Mouse (Mus musculus) heart, adult 8-10 months (tissue): ENCODE results near the gene Vmn1r87. TPM values are rescaled to one million over a fixed set of nuclear protein-coding genes. Genes with fewer than 3 reads are reported as not detected.
"Not testable (repeated sequence)": the region's sequence is repeated elsewhere in the genome, so short reads cannot be mapped to it uniquely, and the experiment has no call there.

ENCODE experiments used
- DNase-seq: peaks from one replicate; pipeline ENCODE4 v3.0.0; 2022; ENCODE audit warnings: low spot score
- total RNA-seq, 4 experiments: library from RNA; stranded (reverse); gene quantifications; 2 replicates each; pipeline ENCODE4 v1.2.4; 2022

The Vmn1r87 gene
- not detected for total RNA-seq

DNA sequence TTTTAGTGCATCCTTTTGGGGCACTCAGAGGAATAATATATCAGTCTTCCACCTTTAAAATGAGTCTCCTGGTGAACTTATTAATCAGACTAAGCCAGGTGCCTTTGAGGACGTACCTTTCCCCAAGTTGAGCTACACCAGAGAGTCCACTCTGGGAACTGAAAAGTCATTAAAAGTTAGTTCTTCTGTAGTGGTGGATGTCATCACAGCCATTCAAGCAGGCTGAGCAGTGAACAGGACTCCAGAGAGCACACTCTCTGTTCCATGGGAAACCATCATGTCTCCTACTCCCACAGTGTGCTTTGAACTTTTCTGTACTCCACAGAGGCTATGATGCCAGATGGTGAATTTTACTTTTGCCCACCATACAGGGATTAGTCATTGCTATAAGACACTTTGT lies at the start of gene Vmn1r87:
TSS of gene Vmn1r87 (minus strand) at position 101 of the 400 bp plus-strand sequence.
- no peak for DNase-seq

GRCm38 (mm10) chr7:13159268-13159667 lies 19.3 kb upstream of the Vmn1r87 start, which contains the start of gene Vmn1r88:
Vmn1r88 (plus strand) TSS chr7:13159568.
- DNase-seq: no peak

- DNase-seq: no peak
These were observed 2.6 kb downstream of the Vmn1r87 start for GRCm38 (mm10) chr7:13137340-13137739.

GRCm38 (mm10) chr7:13131856-13132255 lies 8.1 kb downstream of the Vmn1r87 start:
- DNase-seq: no peak

GRCm38 (mm10) chr7:13123554-13124153 lies 16.3 kb downstream of the Vmn1r87 start:
- DNase-seq: not testable (repeated sequence)

- no peak for DNase-seq
These were observed 20.1 kb downstream of the Vmn1r87 start, which contains the start of gene Vmn1r86 for GRCm38 (mm10) chr7:13119817-13120216. Vmn1r86 (minus strand) TSS chr7:13119917.

DNA sequence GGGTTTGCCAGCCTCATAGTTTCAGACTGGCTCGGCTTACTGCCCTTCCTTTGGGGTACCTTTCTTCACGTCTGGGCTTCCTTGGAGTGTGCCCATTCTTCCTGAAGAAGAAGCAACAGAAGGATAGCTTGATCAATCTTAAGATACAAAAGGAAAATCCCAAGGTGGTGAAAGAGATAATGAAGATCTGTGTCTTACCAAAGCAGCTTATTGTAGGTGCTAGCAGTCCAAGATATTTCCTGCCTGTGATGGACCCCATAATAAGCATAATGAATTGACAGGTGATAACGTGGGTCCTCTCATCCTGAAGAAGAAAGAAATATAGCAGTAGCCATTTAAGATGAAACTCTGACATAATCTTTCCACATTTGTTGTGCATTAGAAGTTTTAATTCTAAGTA lies 44.9 kb downstream of the Vmn1r87 start, which contains the start of gene Vmn1r85:
TSS of gene Vmn1r85 (minus strand) at position 101 of the 400 bp plus-strand sequence.
- no peak for DNase-seq

Other genes with a start within 250 kb of the Vmn1r87 start
- gene Zscan22, start 242.3 kb downstream of the Vmn1r87 start, total RNA-seq: 1 to 10 TPM; 3.8 to 5.5 (median 5.0) TPM
- 100 to 1,000 TPM; 502 to 620 (median 561) TPM for gene Rps5, start 217.9 kb downstream of the Vmn1r87 start, total RNA-seq
- gene Rnf225, start 212.7 kb downstream of the Vmn1r87 start, total RNA-seq: under 1 TPM; 0.22 to 0.31 (median 0.25) TPM
- gene Zfp324, start 174.3 kb downstream of the Vmn1r87 start, total RNA-seq: 1 to 10 TPM; 2.7 to 3.2 (median 2.8) TPM
- 1 to 10 TPM; 2.2 to 4.1 (median 3.6) TPM for gene Zfp446, start 162.3 kb downstream of the Vmn1r87 start, total RNA-seq
- gene Slc27a5, start 142.0 kb downstream of the Vmn1r87 start, total RNA-seq: not detected
- 10 to 100 TPM; 77.8 to 92.6 (median 83.6) TPM for gene Trim28, start 141.0 kb downstream of the Vmn1r87 start, total RNA-seq
- gene Zbtb45, start 130.1 kb downstream of the Vmn1r87 start, total RNA-seq: 10 to 100 TPM in 1 of 4 experiments, 1 to 10 TPM in 3; 6.9 to 11.3 (median 7.2) TPM
- 100 to 1,000 TPM; 142 to 153 (median 147) TPM for gene Chmp2a, start 105.3 kb downstream of the Vmn1r87 start, total RNA-seq
- gene Ube2m, start 101.9 kb downstream of the Vmn1r87 start, total RNA-seq: 100 to 1,000 TPM; 204 to 216 (median 210) TPM
- under 1 TPM; 0.19 to 0.60 (median 0.29) TPM for gene Mzf1, start 85.4 kb downstream of the Vmn1r87 start, total RNA-seq
- not detected for gene Vmn1r85, start 45.0 kb downstream of the Vmn1r87 start, total RNA-seq
- gene Vmn1r86, start 20.2 kb downstream of the Vmn1r87 start, total RNA-seq: not detected
- gene Vmn1r88, start 19.4 kb upstream of the Vmn1r87 start, total RNA-seq: under 1 TPM in 3 of 4 experiments, not detected in 1; 0.03 to 0.12 (median 0.09) TPM
- gene Vmn1r89, start 72.9 kb upstream of the Vmn1r87 start, total RNA-seq: not detected
- 1 to 10 TPM; 3.0 to 4.1 (median 3.5) TPM for gene Lig1, start 137.1 kb upstream of the Vmn1r87 start, total RNA-seq
- 10 to 100 TPM; 10.7 to 11.6 (median 11.2) TPM for gene Zswim9, start 138.6 kb upstream of the Vmn1r87 start, total RNA-seq
- gene Pla2g4c, start 184.5 kb upstream of the Vmn1r87 start, total RNA-seq: under 1 TPM in 1 of 4 experiments, not detected in 3; 0.08 TPM